Mouse (Mus musculus): Measurements from ENCODE around the gene Lclat1.
A peak's percentile ranks its signal among the peaks of the same experiment; 100 is the strongest.
"Not testable (repeated sequence)": the region's sequence is repeated elsewhere in the genome, so short reads cannot be mapped to it uniquely, and the experiment has no call there.

The Lclat1 gene

DNA sequence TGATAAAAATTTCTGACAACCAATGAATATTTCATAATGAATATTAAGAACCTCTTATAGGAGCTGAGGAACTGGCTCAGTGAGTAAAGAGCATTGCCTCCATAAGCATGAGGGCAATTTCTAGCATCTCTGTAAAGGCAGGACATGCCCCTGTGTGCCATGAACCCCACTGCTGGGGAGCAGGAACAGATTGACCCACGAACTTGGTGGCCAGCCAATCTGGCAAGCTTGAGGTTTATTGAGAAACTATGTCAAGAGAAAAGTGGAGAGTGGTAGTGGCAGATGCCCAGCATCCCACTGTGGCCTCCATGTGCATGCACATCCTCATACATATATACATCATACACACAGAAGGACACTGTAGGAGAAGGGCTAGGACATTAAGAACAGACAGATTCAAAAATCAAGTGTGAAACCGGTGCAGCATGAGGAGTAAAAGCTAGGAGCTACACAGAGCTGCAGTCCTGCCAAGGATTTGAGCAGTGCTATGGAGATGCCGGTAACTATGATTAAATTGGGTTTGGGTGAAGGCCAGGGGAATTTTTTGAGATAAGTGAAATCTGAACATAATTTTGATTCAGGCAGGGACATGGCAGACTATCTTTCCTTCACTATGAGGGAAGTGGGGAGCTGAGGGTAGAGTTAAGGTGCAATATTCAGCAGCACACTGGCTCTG, 129.5 kb downstream of the Lclat1 start:
- no peak for DNase-seq (ENCODE audit: low spot score in 2 of 2)

DNA sequence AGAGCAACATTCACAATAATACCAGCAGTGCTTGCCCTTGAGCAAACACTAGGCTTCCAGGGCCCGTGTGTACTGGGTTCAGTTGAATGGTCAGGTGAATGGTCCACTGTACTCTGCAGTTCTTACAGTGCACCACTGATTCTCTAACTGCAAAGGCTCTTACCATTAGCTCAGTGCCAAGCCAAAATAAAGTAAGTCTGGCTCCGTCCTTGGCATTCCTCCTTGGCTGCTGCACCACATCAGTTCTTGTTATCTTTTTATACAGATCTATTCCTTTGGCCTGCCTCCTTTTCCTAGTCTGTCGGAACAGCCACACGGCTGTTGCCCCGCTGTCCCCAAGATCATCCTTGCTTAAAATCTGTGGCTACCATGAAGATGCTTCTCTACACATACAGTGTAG, 130.7 kb downstream of the Lclat1 start:
- DNase-seq (ENCODE audit: low spot score in 2 of 2), result no peak

GRCm38 (mm10) chr17:73241085-73241848, 133.5 kb downstream of the Lclat1 start:
- DNase-seq (ENCODE audit: low spot score in 2 of 2), result no peak

DNA sequence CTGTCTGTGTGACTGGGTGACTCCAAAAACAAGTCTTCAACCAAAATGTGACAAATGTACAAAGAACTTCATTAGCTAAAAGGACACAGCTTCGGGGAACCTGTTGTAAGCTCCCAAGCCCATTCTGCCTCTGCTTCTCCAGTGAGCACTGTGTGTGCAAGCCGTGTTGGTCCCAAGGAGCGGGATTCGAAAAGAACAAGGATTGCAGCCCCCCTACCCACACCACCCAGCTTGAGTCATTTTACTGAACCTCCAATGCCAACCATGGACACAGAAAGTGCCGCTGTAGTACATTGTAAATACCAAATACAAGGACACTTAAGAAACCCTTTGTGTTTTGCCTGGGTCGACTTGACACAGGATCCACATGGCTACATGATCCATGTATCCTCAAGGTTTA, 135.9 kb downstream of the Lclat1 start:
- DNase-seq (ENCODE audit: low spot score in 2 of 2), result no peak

- no peak for DNase-seq (ENCODE audit: low spot score in 2 of 2)
Observed at GRCm38 (mm10) chr17:73244596-73244995, 136.8 kb downstream of the Lclat1 start.

DNA sequence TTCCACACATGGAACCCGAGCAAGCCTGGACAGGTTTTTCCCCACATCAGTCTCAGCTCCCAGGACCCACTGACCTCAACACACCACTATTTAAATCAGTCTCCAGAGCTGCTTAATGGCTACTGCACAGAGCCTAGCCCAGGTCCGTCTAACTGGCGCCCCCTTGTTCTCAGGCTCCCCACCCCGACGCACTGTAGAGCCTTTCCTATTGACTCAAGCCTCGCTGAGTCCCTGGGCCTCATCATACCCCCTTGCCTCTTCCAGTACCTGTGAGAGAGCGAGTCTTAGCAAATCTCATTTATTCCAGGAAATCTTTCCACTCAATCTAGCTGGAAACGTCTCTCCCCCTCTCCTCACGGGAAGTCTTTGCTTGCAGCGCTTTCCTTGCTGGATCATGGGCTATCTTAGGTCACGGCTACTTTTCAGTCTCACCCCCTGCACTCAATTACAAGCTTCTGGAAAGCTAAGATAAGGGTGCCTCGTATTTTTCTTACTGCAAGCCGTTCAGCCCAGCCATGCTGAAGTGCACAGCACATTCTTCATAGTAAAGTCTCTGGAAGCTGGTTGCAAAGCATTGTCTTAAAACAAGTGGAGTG, 137.4 kb downstream of the Lclat1 start:
- DNase-seq (ENCODE audit: low spot score in 2 of 2), result no peak

DNA sequence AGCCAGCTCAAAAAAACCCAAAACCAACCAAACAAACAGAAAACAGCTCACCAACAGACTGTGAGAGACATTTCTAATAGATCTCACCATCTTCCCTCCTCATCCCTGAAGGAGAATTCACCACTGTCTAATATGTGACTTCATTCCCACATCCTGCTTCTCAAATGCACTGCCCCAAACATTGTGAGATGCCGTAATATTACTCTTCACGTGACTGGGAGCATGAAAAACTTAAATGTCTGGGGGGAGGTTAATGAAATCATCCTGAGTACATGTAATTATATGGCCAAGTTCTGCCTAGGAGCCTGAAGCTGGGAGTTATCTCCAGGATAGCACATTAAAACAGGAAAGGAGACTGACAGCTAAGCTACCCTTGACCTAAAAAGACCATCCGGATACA, 138.3 kb downstream of the Lclat1 start:
- no peak for DNase-seq (ENCODE audit: low spot score in 2 of 2)

- DNase-seq (ENCODE audit: low spot score in 2 of 2), result peak; percentile 82 to 83
Observed at GRCm38 (mm10) chr17:73246926-73247325, 139.1 kb downstream of the Lclat1 start.

DNA sequence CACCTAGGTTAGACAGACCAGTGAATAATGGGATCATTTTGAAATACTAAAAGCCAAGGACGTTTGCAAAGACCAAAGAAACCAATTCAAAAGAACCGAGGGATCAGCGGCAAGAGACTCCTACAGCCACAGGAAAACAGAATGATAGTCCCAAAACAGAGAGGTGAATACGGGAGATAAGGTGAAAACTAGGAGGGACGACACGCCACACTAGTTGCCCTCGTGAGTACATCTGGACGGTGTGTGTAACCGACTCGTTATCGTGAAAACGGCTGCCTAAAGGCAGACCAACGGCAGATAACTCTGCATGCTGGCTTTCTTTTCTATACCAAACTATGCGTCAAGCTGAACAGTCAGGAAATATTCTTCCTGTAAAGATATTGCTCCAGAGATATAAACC, 140.0 kb downstream of the Lclat1 start:
- DNase-seq (ENCODE audit: low spot score in 2 of 2), result no peak

- peak in 1 of 2 experiments; percentile 52 for DNase-seq (ENCODE audit: low spot score in 2 of 2)
Observed at GRCm38 (mm10) chr17:73250488-73251141, 142.8 kb downstream of the Lclat1 start.

DNA sequence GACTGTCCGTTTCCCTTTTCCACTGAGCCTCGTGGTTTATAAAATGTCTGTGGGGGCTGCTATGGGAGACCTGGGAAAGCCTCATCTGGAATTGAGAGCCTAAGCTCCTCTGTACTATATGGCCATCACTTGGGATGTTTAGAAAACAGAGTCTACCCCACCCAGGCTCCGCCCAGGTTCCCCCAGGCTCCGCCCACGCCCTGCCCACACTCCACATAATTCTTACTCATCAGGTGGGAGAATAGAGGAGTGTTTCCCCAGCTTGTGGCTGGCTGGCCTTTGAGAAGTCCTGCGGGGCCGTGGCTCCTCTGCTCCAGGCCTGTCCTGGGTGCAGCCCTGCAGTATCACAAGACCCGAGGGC, 143.3 kb downstream of the Lclat1 start:
- DNase-seq (ENCODE audit: low spot score in 2 of 2), result no peak

DNA sequence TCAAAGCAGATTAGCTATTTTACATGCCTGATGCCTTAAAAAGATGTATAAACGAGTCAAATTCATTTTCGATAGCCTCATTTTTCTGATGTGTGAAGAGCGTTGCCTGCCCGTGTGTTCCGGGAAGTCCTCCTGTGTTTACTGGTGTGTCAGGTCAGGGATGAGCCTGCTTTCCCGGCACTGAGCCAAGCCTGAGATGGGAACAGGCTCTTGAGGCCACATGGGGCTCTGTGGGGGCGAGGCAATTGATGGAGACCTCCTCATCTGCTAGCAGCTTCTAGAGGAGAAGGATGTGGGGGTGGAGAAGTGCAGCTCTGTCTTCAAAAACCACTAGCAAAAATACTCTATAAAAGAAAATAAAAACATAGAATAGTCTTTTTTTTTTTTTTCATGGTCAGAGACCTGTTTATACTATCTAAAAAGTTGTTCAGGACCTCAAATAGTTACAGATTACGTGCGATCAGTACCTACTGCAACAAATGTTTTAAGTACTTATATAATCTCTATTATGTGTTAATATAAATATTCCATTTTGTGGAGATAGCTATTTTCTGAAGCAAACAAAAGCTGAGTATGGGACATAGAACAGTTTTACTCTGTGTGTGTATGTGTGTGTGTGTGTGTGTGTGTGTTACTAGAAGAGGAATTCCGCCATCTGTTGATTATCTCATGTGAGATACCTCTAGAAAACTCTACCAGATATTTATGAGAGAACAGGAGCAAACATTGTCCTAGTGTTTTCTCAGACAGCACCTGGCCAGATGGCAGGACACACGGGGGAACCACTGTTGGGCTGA, 144.2 kb downstream of the Lclat1 start:
- DNase-seq (ENCODE audit: low spot score in 2 of 2), result no peak

DNA sequence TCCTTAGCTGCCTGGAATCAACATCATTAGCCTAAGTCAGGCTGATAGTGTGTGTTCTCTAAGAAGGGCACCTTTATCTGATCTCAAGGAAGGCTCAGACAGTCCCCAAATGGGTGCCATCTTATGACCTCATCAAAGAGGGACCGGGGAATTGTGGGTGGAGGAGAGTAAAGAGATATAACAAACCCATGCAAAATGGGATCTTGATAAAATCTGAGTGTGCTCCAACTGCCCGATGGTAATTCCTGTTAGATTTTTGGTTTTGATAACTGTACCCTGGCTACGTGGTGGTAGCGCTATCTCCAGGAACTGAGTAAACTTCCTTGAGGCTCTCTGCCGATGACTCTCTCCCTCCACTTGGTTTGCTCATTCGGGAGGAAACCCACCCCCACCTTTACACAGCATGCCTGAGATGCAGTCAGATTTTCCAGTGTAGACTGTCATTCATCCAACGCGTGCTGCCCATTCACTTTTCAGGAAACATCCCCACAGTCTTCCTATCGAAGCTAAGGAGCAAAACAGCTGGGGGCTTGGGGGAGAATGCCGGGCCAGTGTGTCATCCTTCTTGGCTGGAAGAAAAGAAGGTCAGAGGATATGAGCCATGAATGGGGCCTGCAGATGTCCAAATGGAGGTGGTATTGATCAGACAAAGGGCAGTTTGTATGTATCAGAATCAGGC, 145.6 kb downstream of the Lclat1 start:
- DNase-seq (ENCODE audit: low spot score in 2 of 2), result no peak

DNA sequence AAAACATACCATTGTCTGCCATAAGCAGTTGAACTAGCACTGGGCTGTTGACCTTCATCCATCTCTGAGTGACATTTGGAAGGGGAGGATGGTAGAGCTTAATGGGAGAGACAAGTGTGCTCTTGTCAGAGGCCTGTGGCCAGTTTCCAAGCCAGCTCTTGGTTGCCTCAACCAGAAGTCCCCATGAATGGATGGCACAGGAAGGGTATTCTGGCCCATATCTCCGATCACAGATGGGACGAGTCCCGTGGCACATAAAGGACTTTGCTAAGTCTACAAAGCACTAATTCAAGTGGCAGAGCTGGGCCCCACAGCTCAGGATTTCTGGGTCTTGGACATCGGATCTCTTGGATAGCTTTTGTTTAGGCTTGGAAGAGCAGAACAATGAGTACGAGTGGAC, 148.0 kb downstream of the Lclat1 start:
- DNase-seq (ENCODE audit: low spot score in 2 of 2), result no peak

DNA sequence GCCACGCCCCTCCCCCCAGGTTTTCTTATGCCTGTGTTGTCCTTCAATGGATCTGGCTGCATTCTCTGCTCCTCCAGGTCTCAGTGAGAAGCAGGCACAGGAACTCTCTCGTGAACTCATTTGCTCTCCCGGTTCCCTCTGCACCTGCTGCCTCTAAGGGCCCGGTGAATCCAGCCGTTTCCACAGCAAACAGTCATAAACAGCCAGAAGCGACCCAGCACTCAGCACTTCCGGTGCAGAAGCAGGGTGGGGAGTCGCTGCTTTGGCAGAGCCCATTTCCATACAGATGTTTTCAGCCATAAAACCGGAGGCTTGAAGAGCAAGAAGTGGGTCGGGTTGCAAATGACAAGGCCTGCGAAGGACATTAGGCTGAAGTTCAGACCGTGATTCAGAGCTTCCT, 150.8 kb downstream of the Lclat1 start:
- DNase-seq (ENCODE audit: low spot score in 2 of 2), result peak in 1 of 2 experiments; percentile 30

DNA sequence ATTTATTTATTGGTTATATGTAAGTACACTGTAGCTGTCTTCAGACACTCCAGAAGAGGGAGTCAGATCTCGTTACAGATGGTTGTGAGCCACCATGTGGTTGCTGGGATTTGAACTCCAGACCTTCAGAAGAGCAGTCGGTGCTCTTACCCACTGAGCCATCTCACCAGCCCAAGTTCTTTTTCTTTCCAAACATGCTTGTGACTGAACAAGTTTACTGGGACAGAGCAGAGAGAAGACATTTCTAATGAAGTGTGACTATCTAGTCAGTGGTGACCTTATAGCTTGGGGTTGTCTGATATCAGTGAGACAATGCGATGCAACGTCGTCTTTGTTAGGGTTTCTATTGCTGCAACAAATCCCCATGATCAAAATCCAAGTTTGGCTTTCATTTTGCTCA, 151.5 kb downstream of the Lclat1 start:
- DNase-seq (ENCODE audit: low spot score in 2 of 2), result not testable (repeated sequence)

GRCm38 (mm10) chr17:73262558-73262957, 154.8 kb downstream of the Lclat1 start:
- no peak for DNase-seq (ENCODE audit: low spot score in 2 of 2)

- DNase-seq (ENCODE audit: low spot score in 2 of 2), result peak; percentile 80 to 83
Observed at GRCm38 (mm10) chr17:73263077-73263501, 155.3 kb downstream of the Lclat1 start.

- DNase-seq (ENCODE audit: low spot score in 2 of 2), result no peak
Observed at GRCm38 (mm10) chr17:73270871-73271796, 163.3 kb downstream of the Lclat1 start.

Data from natural killer cell, adult 2 months (primary cell).